In genomic region chr10:62469736-62470135, GRCm38 (mm10) we compare ENCODE assay signal across 32 mouse cellular contexts. TPM values are rescaled to one million over a fixed set of nuclear protein-coding genes. Genes with fewer than 3 reads are reported as not detected.
"Had no signal": no experiment of that assay in that cellular context is flagged by ENCODE, and none has a peak within 500 bp of the region (broad histone marks: within the 10 kb centered on the region; RNA-seq: fewer than 3 reads in every experiment).

No protein-coding gene starts in this region.

- H3K9me3 ChIP-seq: heart, embryonic 10.5 days; heart, embryonic 13.5 days; heart, embryonic 15.5 days; hindbrain, embryonic 13.5 days; hindbrain, embryonic 15.5 days; kidney, embryonic 15.5 days; limb, embryonic 10.5 days; limb, embryonic 12.5 days; liver, embryonic 13.5 days; liver, embryonic 15.5 days had no signal

- H3K4me1 ChIP-seq: heart, embryonic 10.5 days; hindbrain, embryonic 13.5 days; hindbrain, embryonic 15.5 days; kidney, embryonic 15.5 days; limb, embryonic 10.5 days; limb, embryonic 12.5 days; liver, embryonic 15.5 days had no signal

- H3K9ac ChIP-seq: heart, embryonic 13.5 days; heart, embryonic 15.5 days; hindbrain, embryonic 13.5 days; hindbrain, embryonic 15.5 days; kidney, embryonic 15.5 days; limb, embryonic 12.5 days; liver, embryonic 13.5 days; liver, embryonic 15.5 days; liver, postnatal 0 days had no signal

- H3K4me3 ChIP-seq: heart, embryonic 10.5 days; heart, embryonic 13.5 days; heart, embryonic 15.5 days; hindbrain, embryonic 13.5 days; hindbrain, embryonic 15.5 days; kidney, embryonic 15.5 days; layer of hippocampus, adult 2 months; left cerebral cortex, adult 2 months; limb, embryonic 10.5 days; limb, embryonic 12.5 days; liver, embryonic 13.5 days; liver, embryonic 15.5 days had no signal

- H3K27me3 ChIP-seq: heart, embryonic 13.5 days; heart, embryonic 15.5 days; hindbrain, embryonic 13.5 days; hindbrain, embryonic 15.5 days; kidney, embryonic 15.5 days; limb, embryonic 12.5 days; liver, embryonic 13.5 days; liver, embryonic 15.5 days had no signal

- ATAC-seq: hindbrain, postnatal 0 days; intestine, embryonic 16.5 days; liver, postnatal 0 days had no signal

- H3K27ac ChIP-seq: heart, embryonic 10.5 days; heart, embryonic 13.5 days; heart, embryonic 15.5 days; hindbrain, embryonic 13.5 days; hindbrain, embryonic 15.5 days; hindbrain, postnatal 0 days; kidney, embryonic 15.5 days; kidney, postnatal 0 days; layer of hippocampus, adult 2 months; left cerebral cortex, adult 2 months; limb, embryonic 10.5 days; limb, embryonic 12.5 days; liver, embryonic 13.5 days; liver, embryonic 15.5 days had no signal

- DNase-seq: gastrocnemius, postnatal 14 days; gastrocnemius, postnatal 36 days; heart, adult 18-20 months; heart, postnatal 14 days; heart, postnatal 36 days; kidney, adult 11 months; kidney, adult 2 months; kidney, adult 9 months; kidney, postnatal 14 days; kidney, postnatal 36 days; liver; liver, embryonic 13.5 days; liver, postnatal 0 days had no signal

- H3K4me2 ChIP-seq: heart, embryonic 13.5 days; heart, embryonic 15.5 days; hindbrain, embryonic 13.5 days; hindbrain, embryonic 15.5 days; kidney, embryonic 15.5 days; limb, embryonic 12.5 days; liver, embryonic 11.5 days; liver, embryonic 13.5 days; liver, embryonic 15.5 days had no signal

RNA-seq across cellular contexts. Expression of gene 4930507D05Rik, which starts 20.4 kb away (rescaled TPM):
- total RNA-seq: gastrocnemius, adult 18-20 months; gastrocnemius, adult 8-10 months; gastrocnemius, postnatal 36 days had no signal
- polyA plus RNA-seq: liver, postnatal 0 days had no signal

RNA-seq across cellular contexts. Expression of gene Hkdc1, which starts 47.4 kb away (rescaled TPM):
- total RNA-seq: gastrocnemius, adult 18-20 months; gastrocnemius, adult 8-10 months; gastrocnemius, postnatal 36 days; heart, adult 18-20 months; heart, adult 8-10 months; heart, postnatal 14 days; heart, postnatal 36 days; hematopoietic stem cell, adult 5-6 weeks had no signal
